Mouse (Mus musculus) embryonic fibroblast, embryonic 13.5 days (primary cell): Measurements from ENCODE around the gene Top3a. TPM values are rescaled to one million over a fixed set of nuclear protein-coding genes. Genes with fewer than 3 reads are reported as not detected.

Experiments used
- H3K27ac ChIP-seq: 2 replicates; pipeline ENCODE4 v1.5.1; 2012; ENCODE audit warnings: low read length, control low read depth, inconsistent platforms; ENCODE audit not compliant: insufficient read depth
- H3K4me1 ChIP-seq: 2 replicates; pipeline ENCODE4 v1.6.1; 2011; ENCODE audit warnings: low read length; ENCODE audit not compliant: control insufficient read depth, insufficient read depth
- H3K4me3 ChIP-seq: 2 replicates; pipeline ENCODE4 v1.5.1; 2011; ENCODE audit warnings: mild to moderate bottlenecking, control low read depth, low read length; ENCODE audit not compliant: insufficient read depth
- CTCF ChIP-seq: IDR thresholded peaks from 2 replicates; pipeline ENCODE4 v1.5.1; 2011; ENCODE audit warnings: mild to moderate bottlenecking, control low read depth, low read length, moderate library complexity, borderline replicate concordance; ENCODE audit not compliant: insufficient read depth
- POLR2A ChIP-seq: IDR thresholded peaks from 2 replicates; pipeline ENCODE4 v1.6.1; 2011; ENCODE audit warnings: low read depth, mild to moderate bottlenecking, control low read depth, low read length, moderate library complexity
- polyA plus RNA-seq: library from polyadenylated mRNA; stranded (reverse); fragments of >200 nt; gene quantifications from 2 replicates; pipeline ENCODE4 v1.2.4, GENCODE M21; 2011; ENCODE audit warnings: low read depth; ENCODE audit not compliant: missing spikeins, insufficient read length

Top3a gene
- polyA plus RNA-seq, 1 experiment, result 11.7 TPM

DNA sequence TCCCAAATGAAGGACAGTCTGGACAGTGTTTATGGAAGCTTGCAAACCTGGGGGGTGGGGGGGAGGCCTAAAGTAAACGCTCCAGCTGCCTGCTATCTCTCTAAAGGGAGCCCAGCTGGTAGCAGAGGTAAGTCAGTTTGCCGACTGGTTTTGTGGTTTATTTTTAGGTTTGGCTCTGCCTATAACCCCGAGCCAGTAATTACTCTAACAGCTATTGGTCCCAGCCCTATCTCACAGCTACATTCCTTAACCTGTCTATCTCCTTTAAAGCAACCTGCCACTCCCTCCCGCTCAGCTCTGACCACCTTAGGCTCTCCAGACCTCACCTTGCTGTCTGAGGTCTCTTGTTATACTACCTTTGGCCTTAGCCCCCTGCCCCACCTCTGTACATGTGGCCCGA is 57.9 kb downstream of the Top3a start:
- no peak overlapping the region for H3K4me3 ChIP-seq

DNA sequence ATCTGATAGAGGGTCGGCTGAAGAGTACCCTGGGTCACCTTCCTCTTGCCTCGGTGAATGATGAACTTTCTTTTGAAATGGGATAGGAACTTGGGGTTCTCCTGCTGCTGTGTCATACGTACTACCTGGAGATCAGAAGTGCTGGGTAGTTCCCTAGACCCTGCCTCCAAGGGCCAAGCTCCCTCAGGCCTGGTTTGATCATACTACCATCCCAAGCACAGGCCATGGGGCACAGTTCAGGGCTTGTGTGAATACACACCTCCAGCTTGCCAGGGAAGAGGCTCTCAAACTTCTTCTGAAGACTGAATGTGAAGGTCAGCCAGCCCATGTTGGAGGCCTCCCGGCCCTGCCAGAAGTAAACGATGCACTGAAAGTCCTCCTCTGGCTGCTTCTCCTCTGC is 61.3 kb downstream of the Top3a start:
- H3K4me3 ChIP-seq, result no peak overlapping the region
- no peaks in the 10 kb centered on the region for H3K4me1 ChIP-seq
- no peak overlapping the region for H3K27ac ChIP-seq
- TF ChIP-seq CTCF, result no peak
- no peak for TF ChIP-seq POLR2A

More for the DNA sequence above, 57.9 kb downstream of the Top3a start:
- Histone ChIP-seq H3K27ac (no peak overlapping the region), H3K4me1 (no peaks in the 10 kb centered on the region)
- no peak for TF ChIP-seq POLR2A
- no peak for TF ChIP-seq CTCF

DNA sequence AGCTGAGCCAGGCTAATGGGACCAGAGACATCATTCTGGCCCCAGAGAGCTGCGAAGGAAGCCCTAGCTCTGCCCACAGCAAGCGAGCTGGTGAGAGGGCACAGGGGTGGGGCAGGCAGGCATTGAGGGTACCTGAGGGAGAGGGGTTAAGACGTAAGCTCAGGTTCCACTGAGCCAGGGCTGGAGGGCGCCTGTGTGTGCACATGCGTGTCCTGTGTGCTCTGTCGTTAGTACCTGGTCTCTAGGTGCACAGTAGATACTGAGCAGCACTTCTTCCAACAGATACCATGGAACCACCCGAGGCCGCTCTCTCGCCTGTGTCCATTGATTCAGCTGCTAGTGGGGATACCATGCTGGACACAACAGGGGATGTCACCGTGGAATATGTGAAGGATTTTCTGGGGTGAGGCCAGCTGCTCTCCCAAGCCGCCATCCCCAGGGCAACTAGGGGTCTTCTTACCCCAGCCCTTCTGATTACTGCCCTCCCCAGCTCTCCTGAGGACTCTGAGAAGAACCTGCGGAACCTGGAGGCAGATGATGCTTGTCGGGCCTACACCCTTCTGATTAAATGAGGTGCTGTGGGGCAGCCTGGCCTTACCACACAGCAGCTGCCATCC is 64.4 kb downstream of the Top3a start:
- Histone ChIP-seq H3K4me3 (no peak overlapping the region), H3K4me1 (peaks cover 5% of the 10 kb centered on the region; the same call in 1 of the 2 replicates), H3K27ac (no peak overlapping the region)
- TF ChIP-seq POLR2A (no peak), CTCF (no peak)

DNA sequence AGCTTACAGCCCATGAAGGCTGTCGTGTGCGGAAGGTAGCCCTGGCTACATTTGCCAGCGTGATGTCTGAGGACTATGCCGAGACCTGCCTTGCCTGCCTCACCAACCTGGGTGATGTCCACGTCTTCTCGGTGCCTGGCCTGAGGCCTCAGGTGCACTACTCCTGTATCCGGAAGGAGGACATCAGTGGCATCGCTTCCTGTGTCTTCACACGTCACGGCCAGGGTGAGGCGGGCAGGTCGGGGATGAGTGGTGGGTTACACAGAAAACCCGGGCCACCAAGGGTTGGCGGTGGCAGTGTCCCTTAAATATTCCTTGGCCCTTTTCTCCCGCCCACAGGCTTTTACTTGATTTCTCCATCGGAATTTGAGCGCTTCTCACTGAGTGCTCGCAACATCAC is 65.1 kb downstream of the Top3a start:
- no peak overlapping the region for H3K27ac ChIP-seq
- peaks cover 10% of the 10 kb centered on the region for H3K4me1 ChIP-seq
- H3K4me3 ChIP-seq, result no peak overlapping the region
- no peak for TF ChIP-seq CTCF
- no peak for TF ChIP-seq POLR2A

DNA sequence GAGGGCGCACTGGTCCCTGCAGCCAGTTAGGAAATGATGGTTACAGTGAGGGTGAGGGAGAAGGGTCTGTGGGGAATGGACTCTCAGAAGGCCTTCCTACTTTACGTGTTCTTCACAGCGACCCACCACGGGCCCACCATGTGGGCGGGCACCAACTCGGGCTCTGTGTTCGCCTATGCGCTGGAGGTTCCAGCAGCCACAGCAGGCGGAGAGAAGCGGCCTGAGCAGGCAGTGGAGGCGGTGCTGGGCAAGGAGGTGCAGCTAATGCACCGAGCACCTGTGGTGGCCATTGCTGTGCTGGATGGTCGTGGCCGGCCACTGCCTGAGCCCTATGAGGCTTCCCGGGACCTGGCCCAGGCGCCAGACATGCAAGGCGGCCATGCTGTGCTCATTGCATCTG is 65.9 kb downstream of the Top3a start:
- H3K4me1 ChIP-seq, result peaks cover 13% of the 10 kb centered on the region
- TF ChIP-seq POLR2A (no peak), CTCF (no peak)

DNA sequence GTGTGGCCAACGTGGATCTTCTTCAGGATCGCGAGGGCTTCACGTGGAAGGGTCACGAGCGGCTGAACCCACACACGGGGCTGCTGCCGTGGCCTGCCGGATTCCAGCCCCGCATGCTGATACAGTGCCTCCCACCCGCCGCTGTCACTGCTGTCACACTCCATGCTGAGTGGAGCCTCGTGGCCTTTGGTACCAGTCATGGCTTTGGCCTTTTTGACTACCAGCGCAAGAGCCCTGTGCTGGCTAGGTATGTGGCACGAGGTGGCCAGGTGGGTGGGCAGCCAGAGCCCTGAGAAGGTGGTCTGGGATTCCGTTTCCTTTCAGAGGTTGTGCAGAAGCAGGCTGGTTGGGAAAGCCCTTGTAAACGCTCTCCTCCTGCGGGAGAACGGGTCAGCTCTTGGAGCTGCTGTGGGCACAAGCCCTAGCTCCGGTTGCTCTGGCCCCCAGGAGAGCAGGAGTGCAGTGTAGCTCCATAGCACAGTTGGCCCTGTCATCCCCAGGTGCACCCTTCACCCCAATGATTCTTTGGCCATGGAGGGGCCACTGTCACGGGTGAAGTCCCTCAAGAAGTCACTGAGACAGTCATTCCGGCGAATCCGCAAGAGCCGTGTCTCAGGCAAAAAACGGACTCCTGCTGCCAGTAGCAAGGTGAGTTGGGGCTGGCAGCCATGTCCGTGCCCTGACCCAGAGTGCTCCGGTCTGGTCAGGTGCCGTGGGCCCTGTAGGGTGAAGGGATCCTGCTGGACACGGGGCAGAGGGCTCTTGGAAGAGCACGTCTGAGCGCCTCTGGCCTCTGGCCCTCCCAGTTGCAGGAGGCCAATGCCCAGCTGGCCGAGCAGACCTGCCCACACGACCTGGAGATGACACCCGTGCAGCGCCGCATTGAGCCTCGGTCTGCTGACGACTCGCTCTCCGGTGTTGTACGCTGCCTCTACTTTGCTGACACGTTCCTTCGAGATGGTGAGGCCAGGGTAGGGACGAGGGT is 67.4 kb downstream of the Top3a start:
- Histone ChIP-seq H3K4me3 (no peak overlapping the region), H3K27ac (no peak overlapping the region), H3K4me1 (peaks cover 13% of the 10 kb centered on the region)
- no peak for TF ChIP-seq POLR2A

More for the DNA sequence above, 65.9 kb downstream of the Top3a start:
- Histone ChIP-seq H3K27ac (no peak overlapping the region), H3K4me3 (no peak overlapping the region)

DNA sequence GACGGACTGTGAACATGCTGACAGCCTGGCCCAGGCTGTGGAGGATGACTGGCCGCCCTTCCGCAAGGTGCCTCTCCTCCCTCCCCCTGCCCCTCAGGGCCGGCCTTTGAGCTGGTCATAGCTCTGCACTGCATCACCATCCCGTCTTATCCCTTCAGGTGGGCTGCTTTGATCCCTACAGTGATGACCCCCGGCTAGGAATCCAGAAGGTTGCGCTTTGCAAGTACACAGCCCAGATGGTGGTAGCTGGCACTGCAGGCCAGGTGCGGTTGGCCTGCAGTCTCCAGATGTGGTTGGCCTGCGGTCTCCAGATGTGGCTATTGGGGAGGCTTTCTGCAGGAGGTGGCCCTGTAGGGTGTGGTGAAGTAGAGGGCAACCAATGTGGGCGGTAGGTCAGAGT is 68.5 kb downstream of the Top3a start:
- no peak for TF ChIP-seq CTCF
- no peak for TF ChIP-seq POLR2A
- peaks cover 13% of the 10 kb centered on the region for H3K4me1 ChIP-seq

DNA sequence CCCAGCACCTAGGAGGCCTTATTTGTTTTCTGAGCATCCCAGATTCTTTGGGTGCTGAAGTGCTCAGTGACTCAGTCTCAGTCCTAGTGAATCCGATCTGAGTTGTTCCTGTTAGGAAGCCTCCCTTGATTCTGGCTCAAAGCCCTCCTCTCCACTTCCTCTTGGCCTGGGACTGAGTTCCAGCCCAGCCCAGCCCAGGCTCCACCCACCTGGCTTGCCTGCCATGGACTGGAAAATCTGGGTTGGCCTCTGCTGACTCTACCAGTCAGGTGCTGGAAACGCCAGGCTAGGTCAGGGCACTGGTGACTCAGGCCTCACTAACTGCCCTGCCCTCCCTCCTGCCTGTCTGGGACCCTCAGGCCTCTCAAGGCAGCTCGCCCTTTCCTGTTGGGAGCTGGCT is 69.5 kb downstream of the Top3a start:
- TF ChIP-seq CTCF (no peak), POLR2A (no peak; the same call in 1 of the 2 replicates)
- Histone ChIP-seq H3K27ac (peak overlapping the region; percentile 69), H3K4me3 (no peak overlapping the region), H3K4me1 (peaks cover 13% of the 10 kb centered on the region)

More for the DNA sequence above, 68.5 kb downstream of the Top3a start:
- H3K4me3 ChIP-seq, result no peak overlapping the region
- H3K27ac ChIP-seq, result no peak overlapping the region

DNA sequence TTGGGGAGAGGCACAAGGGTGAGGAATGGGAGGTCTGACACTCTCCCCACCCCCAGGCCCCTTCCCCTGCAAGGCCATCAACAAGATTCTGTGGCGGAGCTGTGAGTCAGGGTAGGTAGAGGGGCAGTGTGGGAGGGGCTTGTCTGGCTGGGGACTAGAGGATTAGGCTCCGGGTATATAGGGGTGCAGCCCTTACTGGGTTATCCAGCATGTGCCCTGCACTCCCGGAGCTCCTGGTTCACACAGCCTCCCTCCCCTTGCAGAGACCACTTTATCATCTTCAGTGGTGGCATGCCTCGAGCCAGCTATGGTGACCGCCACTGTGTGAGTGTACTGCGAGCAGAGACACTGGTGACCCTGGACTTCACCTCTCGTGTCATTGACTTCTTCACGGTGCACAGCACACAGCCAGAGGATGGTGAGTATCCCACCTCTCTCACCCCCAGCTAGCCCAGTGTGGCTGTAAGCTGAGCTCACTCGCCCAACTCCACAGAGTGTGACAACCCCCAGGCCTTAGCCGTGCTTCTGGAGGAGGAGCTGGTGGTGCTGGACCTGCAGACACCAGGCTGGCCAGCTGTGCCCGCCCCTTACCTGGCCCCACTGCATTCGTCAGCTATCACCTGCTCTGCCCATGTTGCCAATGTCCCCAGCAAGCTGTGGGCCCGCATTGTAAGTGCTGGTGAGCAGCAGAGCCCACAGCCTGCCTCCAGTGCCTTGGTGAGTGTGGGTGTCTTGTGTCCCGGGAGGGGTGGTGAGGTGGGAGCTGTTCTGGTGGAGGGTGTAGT is 70.3 kb downstream of the Top3a start:
- Histone ChIP-seq H3K4me3 (no peak overlapping the region), H3K4me1 (peaks cover 13% of the 10 kb centered on the region), H3K27ac (peak overlapping the region; percentile 69)
- no peak for TF ChIP-seq CTCF
- TF ChIP-seq POLR2A, result no peak
